Mouse (Mus musculus) forebrain, embryonic 13.5 days (tissue): Measurements from ENCODE around the gene a. TPM values are rescaled to one million over a fixed set of nuclear protein-coding genes. Genes with fewer than 3 reads are reported as not detected.
"Not testable (repeated sequence)": the region's sequence is repeated elsewhere in the genome, so short reads cannot be mapped to it uniquely, and the experiment has no call there.

Source experiments
- ATAC-seq: fragments of 200-750 bp; cut with Nextera tagmentation; 2 replicates; pipeline ENCODE4 v1.8.0; 2017
- H3K27ac ChIP-seq: fragments of 300-500 bp; sonication (generic); 2 replicates; pipeline ENCODE4 v1.5.1; 2015; ENCODE audit warnings: inconsistent platforms, mild to moderate bottlenecking, moderate library complexity
- H3K27me3 ChIP-seq: fragments of 300-500 bp; sonication (generic); 2 replicates; pipeline ENCODE4 v1.6.1; 2015; ENCODE audit warnings: mild to moderate bottlenecking, inconsistent platforms
- H3K36me3 ChIP-seq: fragments of 300-500 bp; sonication (generic); 2 replicates; pipeline ENCODE4 v1.6.1; 2015; ENCODE audit warnings: mild to moderate bottlenecking, inconsistent platforms; ENCODE audit not compliant: poor library complexity, severe bottlenecking
- H3K4me1 ChIP-seq: fragments of 300-500 bp; sonication (generic); 2 replicates; pipeline ENCODE4 v1.6.1; 2015; ENCODE audit warnings: inconsistent platforms
- H3K4me2 ChIP-seq: fragments of 300-500 bp; sonication (generic); 2 replicates; pipeline ENCODE4 v1.6.1; 2015; ENCODE audit warnings: inconsistent platforms, mild to moderate bottlenecking, moderate library complexity
- H3K4me3 ChIP-seq: fragments of 300-500 bp; sonication (generic); 2 replicates; pipeline ENCODE4 v1.5.1; 2015; ENCODE audit warnings: mild to moderate bottlenecking, inconsistent platforms
- H3K9ac ChIP-seq: fragments of 300-500 bp; sonication (generic); 2 replicates; pipeline ENCODE4 v1.6.1; 2015; ENCODE audit warnings: mild to moderate bottlenecking, inconsistent platforms
- H3K9me3 ChIP-seq: fragments of 300-500 bp; sonication (generic); replicated peaks from 2 replicates; pipeline ENCODE4 v1.6.1; 2016; ENCODE audit warnings: inconsistent platforms
- WGBS: fragments of 180-500 bp; shearing (Covaris S2); methylation state at CpG from one replicate; pipeline ENCODE4 v1.1.7; 2015; 5-methylcytosine and 5-hydroxymethylcytosine counted together
- polyA plus RNA-seq: library from polyadenylated mRNA; unstranded; fragments of >200 nt; fragmentation: Nextera tagmentation; extraction: Ambion mirVana; gene quantifications from 2 replicates; pipeline ENCODE4 v1.2.1, GENCODE M21; 2015

Gene a
- polyA plus RNA-seq, 1 experiment from 2014 or later: 0.49 TPM

- H3K4me3 ChIP-seq: no peak overlapping the region
- H3K4me1 ChIP-seq: no peaks in the 10 kb centered on the region
- ATAC-seq: no peak
- no peak overlapping the region for H3K9ac ChIP-seq
- no peaks in the 10 kb centered on the region for H3K9me3 ChIP-seq
- peaks cover 85% of the 10 kb centered on the region for H3K36me3 ChIP-seq
- H3K27ac ChIP-seq: no peak overlapping the region
- no peaks in the 10 kb centered on the region for H3K27me3 ChIP-seq
- no peak overlapping the region for H3K4me2 ChIP-seq
Observed at GRCm38 (mm10) chr2:154869954-154870641, 78.9 kb downstream of the a start.

GRCm38 (mm10) chr2:154876621-154877020 lies 85.4 kb downstream of the a start:
- 89% methylated on average over 2 of the region's 2 CpGs for WGBS
- Histone ChIP-seq H3K4me2 (no peak overlapping the region), H3K27ac (no peak overlapping the region), H3K9ac (no peak overlapping the region), H3K4me1 (no peaks in the 10 kb centered on the region), H3K36me3 (peaks cover 65% of the 10 kb centered on the region), H3K27me3 (no peaks in the 10 kb centered on the region), H3K9me3 (no peaks in the 10 kb centered on the region), H3K4me3 (no peak overlapping the region)
- no peak for ATAC-seq

GRCm38 (mm10) chr2:154891585-154891984 lies 100.4 kb downstream of the a start:
- Histone ChIP-seq H3K4me1 (peaks cover 23% of the 10 kb centered on the region), H3K36me3 (peaks cover 11% of the 10 kb centered on the region), H3K4me3 (peak overlapping the region; percentile 94), H3K9me3 (no peaks in the 10 kb centered on the region), H3K4me2 (peak overlapping the region; percentile 82), H3K27me3 (peaks cover 8% of the 10 kb centered on the region; the same call in 1 of the 2 replicates), H3K27ac (no peak overlapping the region), H3K9ac (peak overlapping the region; percentile 91)
- 14% methylated on average over 2 of the region's 2 CpGs for WGBS
- no peak for ATAC-seq

GRCm38 (mm10) chr2:154892201-154893044 lies 101.2 kb downstream of the a start, which contains the start of gene Eif2s2:
Gene Eif2s2 (minus strand): TSS chr2:154892935.
- H3K4me3 ChIP-seq: peak within 1 kb of the TSS; percentile 94
- peak within 1 kb of the TSS; percentile 91 for H3K9ac ChIP-seq
- peaks cover 8% of the 10 kb centered on the region; the same call in 1 of the 2 replicates for H3K27me3 ChIP-seq
- H3K4me1 ChIP-seq: peaks cover 23% of the 10 kb centered on the region
- H3K27ac ChIP-seq: peak within 1 kb of the TSS; percentile 65
- no peaks in the 10 kb centered on the region for H3K9me3 ChIP-seq
- peak; percentile 97 for ATAC-seq
- WGBS: under 1% methylated on average over 72 of the region's 75 CpGs
- H3K36me3 ChIP-seq: peaks cover 5% of the 10 kb centered on the region
- H3K4me2 ChIP-seq: peak within 1 kb of the TSS; percentile 82

GRCm38 (mm10) chr2:154893045-154893385 lies 101.8 kb downstream of the a start:
- peak overlapping the region; percentile 51 for H3K9ac ChIP-seq
- H3K4me2 ChIP-seq: peak overlapping the region; percentile 82
- no peak overlapping the region for H3K27ac ChIP-seq
- H3K9me3 ChIP-seq: no peaks in the 10 kb centered on the region
- H3K27me3 ChIP-seq: peaks cover 8% of the 10 kb centered on the region; the same call in 1 of the 2 replicates
- no peak for ATAC-seq
- peak overlapping the region; percentile 94 for H3K4me3 ChIP-seq
- peaks cover 23% of the 10 kb centered on the region for H3K4me1 ChIP-seq
- peaks cover under 1% of the 10 kb centered on the region for H3K36me3 ChIP-seq
- WGBS: 9% methylated on average over 12 of the region's 12 CpGs

- Histone ChIP-seq H3K27ac (no peak overlapping the region), H3K27me3 (peaks cover 8% of the 10 kb centered on the region; the same call in 1 of the 2 replicates), H3K36me3 (no peaks in the 10 kb centered on the region), H3K4me1 (peaks cover 23% of the 10 kb centered on the region), H3K4me3 (no peak overlapping the region), H3K9me3 (no peaks in the 10 kb centered on the region), H3K9ac (no peak overlapping the region), H3K4me2 (peak overlapping the region; percentile 82)
- WGBS: 68% methylated on average over 4 of the region's 4 CpGs
- no peak for ATAC-seq
Observed at GRCm38 (mm10) chr2:154893548-154893947, 102.3 kb downstream of the a start.

GRCm38 (mm10) chr2:154899004-154899403 lies 107.8 kb downstream of the a start:
- not testable (repeated sequence) for ATAC-seq, H3K4me2 ChIP-seq, H3K9me3 ChIP-seq, H3K4me1 ChIP-seq, H3K4me3 ChIP-seq, H3K27ac ChIP-seq, H3K9ac ChIP-seq, H3K36me3 ChIP-seq, H3K27me3 ChIP-seq
- WGBS: 92% methylated on average over 8 of the region's 8 CpGs

- not testable (repeated sequence) for H3K4me1 ChIP-seq, ATAC-seq, H3K9me3 ChIP-seq, H3K27ac ChIP-seq, H3K4me3 ChIP-seq, H3K36me3 ChIP-seq, H3K9ac ChIP-seq, H3K27me3 ChIP-seq, H3K4me2 ChIP-seq
- 86% methylated on average over 4 of the region's 4 CpGs for WGBS
Observed at GRCm38 (mm10) chr2:154899412-154899811, 108.2 kb downstream of the a start.

GRCm38 (mm10) chr2:154902111-154902510 lies 110.9 kb downstream of the a start:
- H3K27ac ChIP-seq: no peak overlapping the region
- H3K4me3 ChIP-seq: no peak overlapping the region
- no peaks in the 10 kb centered on the region for H3K9me3 ChIP-seq
- H3K4me2 ChIP-seq: no peak overlapping the region
- H3K9ac ChIP-seq: no peak overlapping the region
- 94% methylated on average over 3 of the region's 3 CpGs for WGBS
- no peaks in the 10 kb centered on the region for H3K4me1 ChIP-seq
- no peak for ATAC-seq
- H3K36me3 ChIP-seq: no peaks in the 10 kb centered on the region
- no peaks in the 10 kb centered on the region for H3K27me3 ChIP-seq

- no peaks in the 10 kb centered on the region for H3K9me3 ChIP-seq
- H3K27me3 ChIP-seq: no peaks in the 10 kb centered on the region
- ATAC-seq: no peak
Observed at GRCm38 (mm10) chr2:154905796-154906195, 114.6 kb downstream of the a start.

GRCm38 (mm10) chr2:154908223-154908622 lies 117.0 kb downstream of the a start:
- not testable (repeated sequence) for H3K4me1 ChIP-seq, H3K9me3 ChIP-seq, H3K27me3 ChIP-seq, H3K4me3 ChIP-seq, H3K4me2 ChIP-seq, H3K36me3 ChIP-seq, H3K27ac ChIP-seq, H3K9ac ChIP-seq, ATAC-seq
- 41% methylated on average over 2 of the region's 2 CpGs for WGBS

More at GRCm38 (mm10) chr2:154905796-154906195, 114.6 kb downstream of the a start:
- Histone ChIP-seq H3K4me1 (no peaks in the 10 kb centered on the region), H3K4me2 (no peak overlapping the region), H3K4me3 (no peak overlapping the region), H3K27ac (no peak overlapping the region), H3K36me3 (no peaks in the 10 kb centered on the region), H3K9ac (no peak overlapping the region)
- 50% methylated on average over 2 of the region's 2 CpGs for WGBS

GRCm38 (mm10) chr2:154909789-154910188 lies 118.6 kb downstream of the a start:
- no peaks in the 10 kb centered on the region for H3K4me1 ChIP-seq

More at GRCm38 (mm10) chr2:154909789-154910188, 118.6 kb downstream of the a start:
- Histone ChIP-seq H3K9ac (no peak overlapping the region), H3K4me3 (no peak overlapping the region), H3K9me3 (no peaks in the 10 kb centered on the region), H3K4me2 (no peak overlapping the region), H3K36me3 (no peaks in the 10 kb centered on the region), H3K27ac (no peak overlapping the region), H3K27me3 (0 out of 2 replicates have a peak, but pooled peaks cover 3% of the 10 kb centered on the region)
- 79% methylated on average over 6 of the region's 6 CpGs for WGBS
- ATAC-seq: no peak
